Mouse (Mus musculus) layer of hippocampus, adult 2 months (tissue): ENCODE measurements around the gene Sft2d2. TPM values are rescaled to one million over a fixed set of nuclear protein-coding genes. Genes with fewer than 3 reads are reported as not detected.

Experiments used
- DNase-seq, 2 experiments: peaks; one replicate each; pipeline ENCODE4 v3.0.0; 2022; ENCODE audit warnings: low spot score in 2 of 2
- H3K27ac ChIP-seq: fragments of 200-600 bp; 2 replicates; pipeline ENCODE4 v1.8.1; 2022
- H3K4me3 ChIP-seq: fragments of 200-600 bp; 2 replicates; pipeline ENCODE4 v1.8.1; 2022; ENCODE audit warnings: mild to moderate bottlenecking
- CTCF ChIP-seq: fragments of 200-600 bp; conservative IDR thresholded peaks from 2 replicates; pipeline ENCODE4 v1.8.1; 2022; ENCODE audit warnings: antibody characterized with exemption, mild to moderate bottlenecking, moderate library complexity
- total RNA-seq, 2 experiments: library from RNA; stranded (reverse); gene quantifications; 2 replicates each; pipeline ENCODE4 v1.2.3; 2021

Sft2d2 gene
- total RNA-seq, 2 experiments from 2014 or later, result 13.4 to 13.7 TPM

DNA sequence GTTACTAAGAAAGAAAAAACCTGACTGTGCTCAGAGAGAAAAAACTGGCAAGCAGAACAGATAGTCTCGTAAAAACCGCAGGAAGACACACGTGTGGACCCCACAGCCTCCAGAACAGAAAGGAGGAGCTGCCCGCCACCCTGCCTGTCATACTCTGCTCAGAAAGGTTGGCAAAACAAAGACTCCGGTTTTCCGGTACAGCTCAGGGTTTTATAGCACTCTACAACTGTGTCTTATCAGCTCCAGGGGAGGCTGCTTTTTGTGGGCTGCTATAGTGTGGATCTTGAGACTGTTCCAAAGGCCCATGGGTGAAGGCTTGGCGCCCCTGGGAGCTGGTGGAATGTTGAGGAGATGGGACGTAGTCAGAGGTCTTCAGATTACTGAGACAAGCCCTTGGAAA lies 43.0 kb downstream of the Sft2d2 start:
- DNase-seq, result no peak
- TF ChIP-seq CTCF, result no peak
- H3K27ac ChIP-seq, result no peak overlapping the region
- no peak overlapping the region for H3K4me3 ChIP-seq

DNA sequence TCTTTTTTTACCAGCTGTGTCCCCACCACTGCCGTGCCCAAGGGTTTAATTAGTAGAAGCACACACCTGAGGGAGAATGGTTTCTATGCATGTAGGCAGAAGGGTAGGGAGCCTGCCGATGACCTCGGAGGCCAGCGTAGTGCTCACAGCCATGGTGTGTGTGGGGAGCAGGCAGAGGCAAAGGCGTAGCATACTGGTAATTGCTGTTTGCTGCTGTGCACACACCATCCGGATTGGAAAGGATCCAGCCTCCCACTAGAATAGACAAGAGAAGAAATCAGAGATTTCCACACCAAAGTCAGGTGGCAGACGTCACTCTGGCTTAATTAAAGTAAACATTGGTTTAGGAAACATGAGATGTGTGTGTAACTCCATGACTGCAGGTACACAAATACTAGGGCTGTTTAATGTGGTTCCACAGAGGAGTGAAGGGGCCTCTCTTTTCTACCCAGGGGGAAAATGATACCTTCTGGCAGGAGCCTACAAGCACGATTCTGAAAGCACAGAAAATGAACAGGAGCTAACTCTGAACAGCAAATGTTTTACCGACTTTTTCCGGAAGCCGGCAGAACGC lies 51.8 kb downstream of the Sft2d2 start:
- TF ChIP-seq CTCF, result no peak
- DNase-seq, result no peak
- Histone ChIP-seq H3K4me3 (no peak overlapping the region), H3K27ac (no peak overlapping the region)

DNA sequence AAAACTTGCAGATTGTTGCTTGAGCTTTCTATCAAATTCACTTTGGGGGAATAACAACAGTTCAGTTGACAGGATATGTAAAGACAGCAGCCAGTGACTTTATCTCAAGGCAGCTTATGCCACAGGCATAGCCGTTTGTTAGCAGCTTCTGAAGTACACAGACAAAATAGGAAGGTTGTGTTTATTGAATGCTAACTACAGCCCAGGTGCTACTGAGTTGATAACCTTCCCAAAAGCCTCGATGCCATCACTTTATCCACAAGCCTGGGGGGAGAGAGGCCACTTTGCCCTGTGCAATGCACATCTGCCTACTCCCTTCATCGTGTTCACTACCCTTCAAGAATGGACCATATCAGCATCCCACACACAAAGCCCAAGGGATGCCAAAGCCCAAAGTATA lies 54.0 kb downstream of the Sft2d2 start:
- Histone ChIP-seq H3K27ac (no peak overlapping the region), H3K4me3 (no peak overlapping the region)
- no peak for DNase-seq
- no peak for TF ChIP-seq CTCF

DNA sequence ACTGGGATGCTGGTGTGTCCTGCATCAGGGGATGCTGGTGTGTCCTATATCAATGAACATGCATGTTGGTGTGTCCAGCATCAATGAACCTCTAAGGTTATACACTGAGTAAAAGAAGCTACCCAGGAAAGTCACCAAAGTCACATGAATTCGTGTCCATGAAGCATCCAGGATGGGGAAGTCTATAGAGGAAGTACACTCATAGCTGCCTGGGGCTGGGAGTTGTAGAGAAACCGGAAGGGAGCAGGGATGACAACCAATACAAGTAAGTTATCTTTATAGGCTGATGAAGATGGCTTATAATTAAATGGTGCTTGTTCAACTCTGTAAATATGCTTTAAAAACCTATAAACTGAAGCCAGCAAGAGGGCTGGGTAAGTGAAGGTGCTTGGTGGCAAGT lies 60.4 kb downstream of the Sft2d2 start:
- H3K27ac ChIP-seq, result no peak overlapping the region
- no peak for DNase-seq
- no peak overlapping the region for H3K4me3 ChIP-seq
- no peak for TF ChIP-seq CTCF

DNA sequence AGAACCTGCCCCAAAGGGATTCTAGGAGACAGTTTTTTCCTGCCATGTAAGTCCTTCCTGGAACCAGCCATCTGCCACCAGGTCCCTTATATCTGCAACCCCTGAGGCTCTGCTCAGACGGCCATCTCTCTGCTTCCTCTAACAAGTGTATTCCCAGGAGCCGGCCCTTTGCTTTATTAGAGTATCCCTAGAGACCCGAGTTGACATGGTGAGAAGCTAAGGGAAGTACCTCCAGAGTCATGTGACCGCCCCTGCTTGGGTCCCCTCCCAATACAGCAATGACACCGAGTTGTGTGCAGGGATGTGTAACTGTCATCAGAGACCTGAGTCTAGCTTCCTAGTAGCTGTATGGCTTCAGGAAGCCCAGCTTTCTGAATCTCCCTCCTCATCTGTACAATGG lies 61.0 kb downstream of the Sft2d2 start:
- Histone ChIP-seq H3K4me3 (no peak overlapping the region), H3K27ac (no peak overlapping the region)
- no peak for TF ChIP-seq CTCF
- no peak for DNase-seq

DNA sequence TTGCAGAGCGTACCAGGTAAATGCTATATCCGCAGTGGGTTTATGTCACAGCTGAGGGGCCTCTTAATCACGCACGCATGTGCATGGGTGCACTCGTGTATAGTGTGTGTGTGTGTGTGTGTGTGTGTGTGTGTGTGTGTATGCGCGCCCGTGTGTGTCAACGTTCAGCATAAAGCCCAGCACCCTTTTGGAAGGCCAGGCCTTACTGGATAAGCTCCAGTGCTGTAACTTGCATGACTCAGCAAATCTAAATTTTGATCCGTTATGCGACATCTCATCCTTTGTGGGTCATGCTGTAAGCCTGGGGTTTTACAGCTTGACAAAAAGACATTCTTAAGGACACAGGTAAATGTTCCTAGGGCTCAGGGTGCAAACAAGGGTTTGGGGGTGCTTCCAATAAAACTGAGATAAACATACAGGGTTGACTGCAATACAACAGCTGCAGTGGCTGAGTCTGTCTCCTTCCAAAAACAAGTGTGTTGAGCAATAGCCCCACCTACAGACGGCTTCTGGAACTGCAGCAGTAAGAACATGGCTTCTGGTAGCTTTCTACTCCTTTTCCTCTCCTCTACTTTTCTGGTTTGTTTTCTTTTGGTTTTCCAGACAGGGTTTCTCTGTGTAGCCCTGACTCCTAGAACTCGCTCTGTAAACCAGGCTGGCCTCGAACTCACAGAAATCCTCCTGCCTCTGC lies 61.9 kb downstream of the Sft2d2 start:
- peak; percentile 99 for TF ChIP-seq CTCF
- peak overlapping the region; percentile 82 for H3K27ac ChIP-seq
- DNase-seq, result peak; percentile 72 to 85
- no peak overlapping the region for H3K4me3 ChIP-seq

DNA sequence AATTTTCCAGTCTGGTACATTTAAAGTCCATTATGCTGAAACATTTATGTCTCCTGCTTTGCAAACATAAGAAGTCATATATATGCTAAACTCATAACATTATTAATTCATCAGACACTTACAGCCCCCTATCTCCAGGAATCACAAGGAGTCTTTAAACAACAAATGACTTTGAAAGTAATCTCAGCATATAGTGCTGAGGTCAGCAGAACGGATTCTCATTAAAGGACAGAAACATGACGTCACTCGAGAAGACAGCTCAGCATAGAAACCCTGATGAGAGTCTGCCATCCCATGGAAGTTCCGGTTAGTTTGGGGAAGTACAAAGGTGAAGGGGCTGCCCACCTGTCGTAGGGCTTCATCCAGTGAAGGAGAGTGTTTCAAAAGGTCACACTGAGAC lies 64.7 kb downstream of the Sft2d2 start:
- no peak for DNase-seq
- H3K27ac ChIP-seq, result no peak overlapping the region
- TF ChIP-seq CTCF, result no peak

More for the DNA sequence above, 64.7 kb downstream of the Sft2d2 start:
- no peak overlapping the region for H3K4me3 ChIP-seq

Other genes with a start within 250 kb of the Sft2d2 start
- not detected for gene Tbx19, start 33.7 kb downstream of the Sft2d2 start, total RNA-seq
- gene Tiprl, start 42.6 kb upstream of the Sft2d2 start, total RNA-seq, result 10 to 100 TPM; 65.2 to 67.7 TPM
- gene Gpr161, start 101.4 kb upstream of the Sft2d2 start, total RNA-seq, result 10 to 100 TPM; 69.0 to 71.6 TPM